Mouse (Mus musculus) ES-E14 (cell line): ENCODE results near the gene Ddx23. TPM values are rescaled to one million over a fixed set of nuclear protein-coding genes. Genes with fewer than 3 reads are reported as not detected.

Experiments
- DNase-seq: peaks from one replicate; pipeline ENCODE4 v3.0.0-alpha.2; 2013; ENCODE audit warnings: low read depth, low spot score
- H3K27ac ChIP-seq: 2 replicates; pipeline ENCODE4 v1.5.1; 2012; ENCODE audit warnings: low read depth, mild to moderate bottlenecking, low read length, moderate library complexity, mixed read lengths; ENCODE audit not compliant: poor library complexity, insufficient read depth, severe bottlenecking
- H3K36me3 ChIP-seq: 2 replicates; pipeline ENCODE4 v1.6.1; 2012; ENCODE audit warnings: mild to moderate bottlenecking, low read length, moderate library complexity, mixed read lengths; ENCODE audit not compliant: control insufficient read depth, poor library complexity, insufficient read depth, severe bottlenecking
- H3K4me1 ChIP-seq, 2 experiments: fragments of 150-350 bp in 1 of 2; sonication (generic) in 1 of 2; 2 replicates each; pipeline ENCODE4 v1.6.1; 2012; ENCODE audit warnings: low read length in 2 of 2, mild to moderate bottlenecking in 1 of 2, mixed read lengths in 1 of 2; ENCODE audit not compliant: control insufficient read depth in 2 of 2, insufficient read depth in 2 of 2, poor library complexity in 1 of 2
- H3K4me3 ChIP-seq, 2 experiments: fragments of 150-350 bp in 1 of 2; sonication (generic) in 1 of 2; 2 replicates each; pipeline ENCODE4 v1.5.1; 2012; ENCODE audit warnings: low read length in 2 of 2, low read depth in 1 of 2, mild to moderate bottlenecking in 1 of 2, mixed read lengths in 1 of 2; ENCODE audit not compliant: insufficient read depth in 1 of 2, poor library complexity in 1 of 2, severe bottlenecking in 1 of 2
- H3K9ac ChIP-seq: 2 replicates; pipeline ENCODE4 v1.6.1; 2012; ENCODE audit warnings: low read depth, mild to moderate bottlenecking, low read length, mixed read lengths; ENCODE audit not compliant: poor library complexity, insufficient read depth, severe bottlenecking
- H3K9me3 ChIP-seq: fragments of 150-350 bp; sonication (generic); 2 replicates; pipeline ENCODE4 v1.6.1; 2012; ENCODE audit warnings: low read depth, mild to moderate bottlenecking, low read length; ENCODE audit not compliant: control insufficient read depth, insufficient read depth
- CHD2 ChIP-seq: IDR thresholded peaks from 2 replicates; pipeline ENCODE4 v1.6.1; 2014; ENCODE audit warnings: mild to moderate bottlenecking, low read depth, low read length, inconsistent platforms
- HCFC1 ChIP-seq: IDR thresholded peaks from 2 replicates; pipeline ENCODE4 v1.6.1; 2012; ENCODE audit warnings: low read length, inconsistent platforms, borderline replicate concordance; ENCODE audit not compliant: insufficient read depth
- MAFK ChIP-seq: IDR thresholded peaks from 2 replicates; pipeline ENCODE4 v1.6.1; 2014; ENCODE audit warnings: mild to moderate bottlenecking, low read depth, low read length, inconsistent platforms; ENCODE audit not compliant: insufficient read depth
- ZC3H11A ChIP-seq: IDR thresholded peaks from 2 replicates; pipeline ENCODE4 v1.6.1; 2012; ENCODE audit warnings: low read depth, mild to moderate bottlenecking, inconsistent platforms, low read length, borderline replicate concordance
- ZNF384 ChIP-seq: IDR thresholded peaks from 2 replicates; pipeline ENCODE4 v1.6.1; 2012; ENCODE audit warnings: low read depth, low read length, inconsistent platforms
- in situ Hi-C, 2 experiments: fragments of 600-800 bp; cut with MboI; formaldehyde crosslinking; loops; one replicate each; pipeline ENCODE4 v1.15.1; 2025; ENCODE audit warnings: low sequenced_read_pairs in 2 of 2, inconsistent platforms in 1 of 2; ENCODE audit not compliant: unreplicated experiment in 2 of 2
- total RNA-seq: library from RNA; depleted of rRNA; stranded (reverse); fragments of 300-350 nt; gene quantifications from 2 replicates; pipeline ENCODE4 v1.2.3, GENCODE M21; 2012; rRNA removed

Ddx23 gene
- total RNA-seq = 147 and 151 TPM in 2 replicates

DNA sequence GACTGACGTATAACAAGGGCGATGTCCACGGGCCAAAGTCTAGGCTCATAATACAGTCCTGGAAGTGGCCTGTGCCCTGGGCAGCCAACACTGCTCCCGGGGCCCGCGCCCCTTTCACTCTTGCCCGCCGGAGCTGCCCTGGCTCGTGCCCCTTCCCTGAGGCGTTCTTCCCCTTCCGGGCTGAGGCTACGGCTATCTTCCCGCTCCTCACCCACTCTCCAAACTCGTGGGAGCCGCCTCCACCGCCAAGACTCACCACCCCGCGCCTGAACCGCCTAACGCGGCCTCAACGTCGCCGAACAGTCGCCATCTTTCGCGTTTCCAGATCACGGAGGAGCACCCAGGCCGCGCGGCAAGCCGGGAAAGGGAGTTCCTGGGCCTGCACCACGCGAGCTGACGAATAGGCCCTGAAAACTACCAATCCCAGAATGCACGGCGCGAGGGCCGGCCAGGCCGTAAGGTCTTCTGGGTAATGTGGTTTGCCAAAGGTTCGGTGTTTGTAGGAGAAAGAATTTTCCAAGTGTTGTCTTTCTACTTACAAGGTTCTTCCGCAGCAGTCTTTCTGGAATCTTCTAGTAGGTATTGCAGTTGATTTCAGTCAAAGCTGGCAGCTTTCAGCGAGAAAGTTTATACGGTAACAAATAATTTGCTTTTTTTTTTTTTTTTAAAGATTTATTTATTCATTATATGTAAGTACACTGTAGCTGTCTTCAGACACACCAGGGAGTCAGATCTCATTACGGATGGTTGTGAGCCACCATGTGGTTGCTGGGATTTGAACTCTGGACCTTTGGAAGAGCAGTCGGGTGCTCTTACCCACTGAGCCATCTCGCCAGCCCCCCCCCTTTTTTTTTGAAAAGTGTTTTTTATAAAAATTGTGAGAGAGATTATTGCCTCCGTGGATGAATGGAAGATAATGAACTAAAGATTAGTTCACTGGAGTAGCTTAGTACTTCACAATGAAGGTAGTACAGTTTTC is at the start of gene Ddx23:
Gene Ddx23, minus strand, starts transcription at position 328 of the 979 bp plus-strand sequence.
- in situ Hi-C loops = no loop called here
- peak within 1 kb of the TSS; percentile 87 for H3K9ac ChIP-seq
- no peaks in the 10 kb centered on the region for H3K4me1 ChIP-seq
- no peaks in the 10 kb centered on the region for H3K9me3 ChIP-seq
- peak within 1 kb of the TSS; percentile 28 for H3K27ac ChIP-seq
- DNase-seq = peak; percentile 91
- peak within 1 kb of the TSS; percentile 76 to 91 for H3K4me3 ChIP-seq
- TF ChIP-seq ZC3H11A (no peak), CHD2 (peak; percentile 45; the same call in 1 of the 2 replicates), ZNF384 (no peak), HCFC1 (peak; percentile 100)
- peaks cover 13% of the 10 kb centered on the region; the same call in 1 of the 2 replicates for H3K36me3 ChIP-seq

DNA sequence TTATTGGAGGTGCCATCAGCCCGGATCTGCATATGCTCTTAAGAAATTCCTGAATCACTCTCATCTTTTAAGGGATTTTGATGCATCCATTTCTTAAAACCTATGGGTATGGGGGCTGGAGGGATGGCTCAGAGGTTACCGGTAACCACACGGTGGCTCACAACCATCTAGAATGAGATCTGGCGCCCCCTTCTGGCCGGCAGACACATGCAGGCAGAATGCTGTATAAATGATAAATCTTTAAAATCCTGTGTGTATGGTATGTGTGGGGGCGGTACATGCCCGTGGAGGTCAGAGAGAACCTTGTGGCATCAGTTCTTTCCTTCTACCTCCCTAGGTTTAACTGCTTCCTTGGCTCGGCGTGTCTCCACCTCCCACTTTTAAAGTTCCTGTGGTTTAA is 47.7 kb upstream of the Ddx23 start:
- Histone ChIP-seq H3K36me3 (no peaks in the 10 kb centered on the region), H3K9me3 (no peaks in the 10 kb centered on the region), H3K4me1 (peaks cover 0 to 1% of the 10 kb centered on the region in 2 experiments; a peak in 1 of 4 replicates), H3K9ac (no peak overlapping the region), H3K4me3 (no peak overlapping the region), H3K27ac (no peak overlapping the region)
- in situ Hi-C loops = no loop called here
- TF ChIP-seq HCFC1 = no peak
- TF ChIP-seq ZNF384 = 0 out of 2 replicates have a peak, but pooled peaks have one; percentile 31
- DNase-seq = peak; percentile 49

GRCm38 (mm10) chr15:98707766-98708372 is 45.2 kb upstream of the Ddx23 start, which contains the start of gene Ccdc65:
Gene Ccdc65, plus strand, starts transcription at chr15:98708207.
- Histone ChIP-seq H3K9me3 (no peaks in the 10 kb centered on the region), H3K4me1 (no peaks in the 10 kb centered on the region; a peak in 1 of 4 replicates), H3K36me3 (no peaks in the 10 kb centered on the region), H3K27ac (no peak within 1 kb of the TSS), H3K9ac (no peak within 1 kb of the TSS), H3K4me3 (peak within 1 kb of the TSS; percentile 52 to 63)
- in situ Hi-C loops = no loop called here
- TF ChIP-seq HCFC1 = peak; percentile 75; the same call in 1 of the 2 replicates
- peak; percentile 99 for TF ChIP-seq ZNF384
- no peak for TF ChIP-seq MAFK
- DNase-seq = peak; percentile 91

DNA sequence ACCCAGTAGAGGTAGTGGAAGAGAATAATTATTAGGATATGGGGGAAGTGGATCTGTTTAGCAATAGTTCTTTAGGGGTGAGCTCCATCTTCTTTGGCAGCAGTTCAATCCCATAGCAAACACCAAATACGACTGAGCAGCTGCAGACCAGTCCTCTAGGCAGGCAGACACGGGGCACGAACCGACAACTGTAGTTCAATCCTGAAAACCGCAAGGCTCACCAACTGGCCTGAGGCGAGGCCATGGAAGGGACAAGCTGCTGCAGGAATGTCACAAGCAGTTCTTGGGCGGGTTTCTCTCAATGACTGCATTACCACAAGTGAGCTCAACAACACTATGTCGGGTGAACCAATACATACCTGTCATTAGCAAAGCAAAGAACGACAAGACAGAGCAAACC is 41.6 kb upstream of the Ddx23 start:
- in situ Hi-C loops = no loop called here
- no peaks in the 10 kb centered on the region for H3K36me3 ChIP-seq
- no peak overlapping the region for H3K9ac ChIP-seq
- H3K9me3 ChIP-seq = no peaks in the 10 kb centered on the region
- H3K4me1 ChIP-seq = no peaks in the 10 kb centered on the region; a peak in 1 of 4 replicates
- H3K4me3 ChIP-seq = no peak overlapping the region
- DNase-seq = no peak
- no peak overlapping the region for H3K27ac ChIP-seq
- TF ChIP-seq HCFC1 = no peak
- TF ChIP-seq MAFK = no peak
- TF ChIP-seq ZC3H11A = no peak
- no peak for TF ChIP-seq CHD2
- TF ChIP-seq ZNF384 = no peak
